Mouse (Mus musculus): ENCODE data around the gene Gm10570.

The Gm10570 gene

DNA sequence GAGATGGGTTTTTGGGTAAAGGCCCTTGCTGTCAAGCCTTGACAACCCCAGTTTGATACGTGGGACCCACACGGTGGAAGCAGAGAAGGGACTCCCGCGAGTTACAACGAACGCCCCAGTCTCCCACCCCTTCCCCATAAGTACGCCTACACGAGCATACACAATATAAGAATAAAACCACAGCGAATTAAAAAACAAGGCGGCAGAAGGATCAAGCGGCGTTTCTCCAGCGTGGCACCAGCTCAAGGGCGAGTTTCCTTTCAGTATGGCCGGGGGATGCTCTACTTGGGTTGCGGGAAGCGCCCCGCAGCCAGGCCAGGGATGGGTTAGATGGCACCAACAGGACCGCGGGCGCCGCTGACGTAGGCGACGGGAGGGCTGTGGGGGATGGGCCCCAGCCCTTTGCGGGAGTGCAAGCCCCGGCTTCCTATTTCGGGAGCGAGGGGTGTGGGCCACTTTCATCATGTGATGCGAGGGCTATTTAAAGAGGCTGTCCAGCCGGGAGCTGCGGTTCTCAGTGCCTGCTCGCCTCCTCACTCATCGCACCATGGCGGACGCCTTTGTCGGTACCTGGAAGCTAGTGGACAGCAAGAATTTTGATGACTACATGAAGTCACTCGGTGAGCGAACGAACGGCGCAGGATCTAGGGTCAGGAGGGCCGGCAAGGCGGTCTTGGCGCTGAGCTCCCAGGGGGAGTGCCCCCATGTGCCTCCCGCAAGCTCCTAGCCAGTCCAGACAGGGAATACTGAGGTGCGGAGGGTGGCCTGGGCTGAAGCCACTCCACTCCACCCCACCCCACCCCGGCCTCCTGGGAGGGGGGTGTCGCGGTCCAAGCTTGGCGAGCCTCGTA, at the start of gene Gm10570, which contains the start of gene Fabp3:
Gene Gm10570 (minus strand): TSS at position 444 of the 851 bp plus-strand sequence.
Gene Fabp3 (plus strand): TSS at position 365 of the 851 bp plus-strand sequence.
- DNase-seq (ENCODE audit: low read depth, low spot score) = no peak

DNA sequence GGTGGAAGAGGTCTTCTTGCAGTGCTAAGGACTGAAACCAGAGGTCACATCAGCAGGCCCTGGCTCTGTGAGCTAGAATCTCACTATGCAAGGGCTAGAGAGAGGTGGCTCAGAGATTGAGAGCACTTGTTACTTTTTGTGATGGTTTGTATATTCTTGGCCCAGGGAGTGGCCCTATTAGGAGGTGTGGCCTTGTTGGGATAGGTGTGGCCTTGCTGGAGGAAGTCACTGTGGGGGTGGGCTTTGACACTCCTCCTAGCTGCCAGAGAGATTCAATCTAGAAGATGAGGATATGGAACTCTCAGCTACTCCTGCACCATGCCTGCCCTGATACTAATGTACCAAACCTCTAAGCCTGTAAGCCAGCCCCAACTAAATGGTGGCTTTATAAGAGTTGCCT, 49.5 kb upstream of the Gm10570 start:
- DNase-seq (ENCODE audit: low read depth, low spot score) = peak; percentile 40

DNA sequence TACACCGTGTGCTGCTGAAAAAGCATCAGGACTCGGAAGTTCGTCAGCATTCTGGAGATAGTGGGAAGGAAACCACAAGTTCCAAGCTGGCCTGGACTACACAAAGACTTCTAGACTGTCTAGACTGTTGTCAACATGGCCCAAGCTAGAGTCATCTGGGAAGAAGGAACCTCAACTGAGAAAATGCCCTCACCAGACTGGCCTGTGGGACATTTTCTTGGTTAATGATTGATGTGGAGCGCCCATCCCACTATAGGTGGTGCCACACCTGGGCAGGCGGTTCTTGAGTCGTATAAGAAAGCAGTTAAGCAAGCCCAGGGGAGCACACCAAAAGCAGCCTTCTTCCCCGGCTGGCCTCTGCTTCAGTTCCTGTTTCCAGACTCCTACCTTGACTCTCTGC, 44.1 kb upstream of the Gm10570 start:
- no peak for DNase-seq (ENCODE audit: low read depth, low spot score)

DNA sequence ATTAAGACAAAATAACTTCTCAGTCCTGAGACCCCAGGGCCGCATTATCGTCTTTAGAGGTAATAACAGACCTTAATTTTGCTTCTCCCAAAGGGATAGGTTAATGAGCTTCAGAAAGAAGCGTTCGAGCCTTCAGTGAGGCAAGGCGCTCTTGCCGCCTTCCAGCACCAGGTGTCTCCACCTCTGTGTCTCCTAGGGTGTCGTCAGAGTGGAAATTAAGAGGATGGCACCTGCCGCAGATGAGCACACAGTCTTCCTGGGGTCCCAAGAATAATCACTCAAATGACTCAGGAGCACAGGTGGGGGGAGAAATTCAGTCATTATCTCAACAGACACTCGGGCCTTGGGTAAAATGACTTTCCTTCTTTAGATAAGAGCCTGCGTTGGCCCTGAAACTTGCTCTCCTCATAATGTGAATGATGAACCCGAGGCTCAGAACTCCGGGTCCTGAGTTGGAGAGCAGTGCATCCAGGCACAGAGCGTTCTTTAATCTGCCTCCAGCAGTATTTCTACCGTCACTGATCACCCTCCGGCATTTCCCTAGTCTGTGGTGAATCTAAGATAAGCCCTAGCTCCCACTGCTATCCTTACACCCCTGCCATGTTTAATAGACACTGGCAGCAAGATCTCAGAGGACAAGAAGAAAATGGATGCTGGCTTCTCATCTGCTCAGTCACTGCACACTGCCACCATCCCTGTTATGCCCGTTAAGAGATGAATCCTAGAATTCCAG, 42.4 kb upstream of the Gm10570 start:
- DNase-seq (ENCODE audit: low read depth, low spot score) = no peak

DNA sequence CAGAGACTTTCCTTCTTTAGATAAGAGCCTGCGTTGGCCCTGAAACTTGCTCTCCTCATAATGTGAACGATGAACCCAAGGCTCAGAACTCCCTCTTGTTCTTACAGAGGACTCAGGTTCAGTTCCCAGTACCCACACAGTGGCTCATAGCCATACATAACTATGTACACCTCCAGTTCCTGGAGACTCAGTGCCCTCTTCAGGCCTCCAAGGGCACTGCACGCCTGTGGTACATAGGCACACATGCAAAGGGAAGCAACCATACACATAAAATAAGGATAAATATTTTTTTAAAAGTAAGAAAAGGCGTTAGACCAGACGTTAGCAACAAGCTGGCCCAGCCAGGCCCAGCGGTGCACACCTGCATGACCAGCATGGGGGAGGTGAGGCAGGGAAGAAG, 41.2 kb upstream of the Gm10570 start:
- DNase-seq (ENCODE audit: low read depth, low spot score) = peak; percentile 24

DNA sequence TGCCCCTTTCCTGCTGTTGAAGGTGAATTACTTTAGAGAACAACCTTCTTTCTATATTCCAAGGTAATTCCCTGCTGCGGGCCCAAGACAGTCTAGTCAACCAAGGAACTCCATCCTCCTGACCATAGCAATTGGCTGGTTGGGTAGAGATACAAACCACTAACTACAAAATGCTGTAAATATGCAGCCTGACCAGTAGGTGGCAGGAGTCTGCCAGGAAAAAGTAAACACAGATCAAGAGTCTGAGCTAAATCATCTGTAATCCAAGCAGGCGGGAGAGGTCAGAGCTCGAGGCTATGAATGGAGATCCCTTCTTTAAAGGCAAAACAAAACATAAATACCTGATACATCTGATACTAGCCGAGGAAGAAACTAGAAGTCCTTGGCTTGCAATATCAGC, 33.2 kb upstream of the Gm10570 start:
- peak; percentile 63 for DNase-seq (ENCODE audit: low read depth, low spot score)

DNA sequence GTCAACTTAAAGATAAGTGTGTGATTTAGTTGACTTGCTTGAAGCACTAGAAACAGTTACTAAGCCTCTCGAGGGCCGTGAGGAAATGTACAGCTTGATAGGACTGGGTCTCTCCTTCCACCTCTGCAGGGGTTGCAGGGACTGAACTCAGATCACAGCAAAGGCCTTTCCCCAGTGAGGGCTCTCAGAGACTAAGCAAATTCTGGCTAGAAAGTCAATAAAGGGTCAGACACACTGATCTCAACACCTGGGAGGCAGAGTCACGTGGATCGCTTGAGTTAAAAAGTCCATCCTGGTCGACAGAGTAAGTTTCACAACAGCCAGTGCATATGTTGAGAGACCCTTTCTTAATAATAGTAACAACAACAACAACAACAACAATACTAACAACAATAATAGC, 27.4 kb upstream of the Gm10570 start:
- no peak for DNase-seq (ENCODE audit: low read depth, low spot score)

DNA sequence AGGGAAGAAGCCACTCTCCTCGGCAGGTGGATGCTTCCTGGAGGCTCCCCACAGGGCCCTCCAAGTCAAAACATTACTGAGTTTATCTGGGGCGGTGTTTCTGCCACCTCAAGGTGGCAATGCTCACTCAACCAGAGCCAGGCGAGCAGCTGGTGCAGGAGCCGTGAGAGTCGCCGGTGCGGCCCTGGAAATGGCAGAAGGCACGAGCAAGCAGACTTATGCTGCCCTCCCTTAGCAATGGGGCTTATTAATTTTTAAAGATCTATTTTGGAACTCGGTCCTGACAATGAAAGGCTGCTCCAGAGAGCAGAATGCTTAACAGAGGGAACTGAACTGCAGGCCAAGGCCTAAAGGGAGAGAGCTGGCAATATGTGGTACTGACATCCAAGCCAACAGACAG, 18.9 kb upstream of the Gm10570 start:
- DNase-seq (ENCODE audit: low read depth, low spot score) = peak; percentile 83

DNA sequence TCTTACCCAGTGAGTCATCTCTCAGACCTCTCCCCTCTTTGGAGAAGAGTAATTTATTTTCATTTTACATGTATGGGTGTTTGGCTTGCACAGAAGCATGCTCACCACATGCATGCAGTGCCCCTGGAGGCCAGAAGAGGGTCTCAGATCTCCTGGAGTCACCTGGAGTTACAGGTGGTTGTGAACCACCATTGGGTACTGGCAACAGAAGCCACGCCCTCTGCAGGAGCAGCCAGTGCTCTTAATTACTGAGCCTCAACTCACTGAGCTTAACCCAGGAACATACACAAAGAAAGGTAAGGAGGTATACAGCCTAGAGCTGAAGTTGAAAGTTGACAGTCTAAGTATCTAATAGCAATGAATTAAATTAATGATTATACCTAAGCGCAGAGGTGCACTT, 17.0 kb upstream of the Gm10570 start:
- DNase-seq (ENCODE audit: low read depth, low spot score) = no peak

DNA sequence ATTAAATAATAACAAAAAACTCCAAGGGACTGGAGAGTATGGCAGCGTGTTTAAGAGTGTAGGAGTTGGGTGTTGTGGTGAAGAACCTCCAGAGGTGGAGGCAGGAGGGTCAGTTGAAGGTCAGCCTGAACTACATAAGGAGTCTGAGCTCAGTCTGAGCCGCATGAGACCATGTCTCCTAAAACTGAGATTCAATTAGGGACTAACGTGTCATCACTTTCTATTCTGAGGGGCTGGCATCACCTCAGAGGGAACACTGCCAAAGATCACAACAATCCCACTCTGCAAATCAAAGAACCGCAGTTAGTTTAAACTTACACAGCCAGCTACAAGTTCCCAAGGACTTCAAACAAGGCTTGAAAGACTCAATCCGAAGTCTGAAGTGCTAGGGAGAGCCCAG, 15.1 kb upstream of the Gm10570 start:
- DNase-seq (ENCODE audit: low read depth, low spot score) = no peak

DNA sequence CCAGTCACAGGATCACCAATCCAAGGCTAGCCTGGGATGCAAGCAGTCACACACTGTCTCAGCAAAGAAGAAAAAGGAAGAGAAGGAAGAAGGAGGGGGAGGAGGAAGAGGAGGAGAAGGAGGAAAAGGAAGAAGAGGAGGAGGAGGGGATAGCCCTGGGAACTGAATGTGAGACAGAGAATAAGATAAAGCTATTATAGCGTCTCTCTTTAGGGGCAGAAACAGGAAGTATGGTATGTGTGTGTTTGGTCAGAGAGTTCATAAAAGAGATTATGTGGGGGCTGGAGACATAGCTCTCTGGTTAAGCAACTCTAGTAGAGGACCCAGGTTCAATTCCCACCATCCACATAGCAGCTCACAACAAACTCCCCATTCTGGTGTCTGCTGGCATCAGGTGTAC, 14.7 kb upstream of the Gm10570 start:
- no peak for DNase-seq (ENCODE audit: low read depth, low spot score)

DNA sequence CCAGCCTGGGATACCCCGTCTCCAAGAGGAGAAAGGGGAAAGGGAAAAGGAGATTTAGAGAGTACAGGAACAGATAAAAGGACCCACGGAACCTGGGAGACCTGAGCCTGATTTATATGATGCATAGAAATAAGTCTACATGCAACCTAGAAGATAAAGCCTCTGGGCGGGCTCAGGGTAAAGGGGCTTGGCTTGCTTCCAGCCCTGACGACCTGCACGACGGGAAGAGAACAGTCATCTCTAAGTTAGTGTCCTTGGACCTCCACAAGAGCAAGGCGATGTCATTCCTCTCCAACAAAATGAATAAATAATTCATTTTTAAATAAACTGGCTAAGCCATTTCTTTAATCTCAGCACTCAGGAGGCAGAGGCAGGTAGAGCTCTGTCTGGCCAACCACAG, 14.1 kb upstream of the Gm10570 start:
- no peak for DNase-seq (ENCODE audit: low read depth, low spot score)

DNA sequence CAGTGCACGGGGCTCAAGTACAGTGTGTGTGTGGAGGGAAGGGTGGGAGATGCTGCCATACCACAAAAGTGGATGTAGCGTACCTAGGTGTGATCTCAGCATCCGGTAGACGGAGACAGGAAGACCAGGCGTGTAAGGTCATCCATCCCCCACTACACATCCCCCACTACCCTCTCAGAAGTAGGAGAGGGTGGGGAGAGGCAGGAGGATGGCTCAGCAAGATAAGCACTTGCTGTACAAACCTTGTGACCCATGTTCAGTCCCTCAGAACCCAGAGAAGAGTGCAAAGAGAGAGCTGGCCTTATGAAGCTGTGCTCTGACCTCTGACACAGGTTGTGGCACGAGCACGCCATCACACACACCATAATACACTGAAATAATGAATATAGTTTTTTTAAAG, 13.2 kb upstream of the Gm10570 start:
- DNase-seq (ENCODE audit: low read depth, low spot score) = no peak

DNA sequence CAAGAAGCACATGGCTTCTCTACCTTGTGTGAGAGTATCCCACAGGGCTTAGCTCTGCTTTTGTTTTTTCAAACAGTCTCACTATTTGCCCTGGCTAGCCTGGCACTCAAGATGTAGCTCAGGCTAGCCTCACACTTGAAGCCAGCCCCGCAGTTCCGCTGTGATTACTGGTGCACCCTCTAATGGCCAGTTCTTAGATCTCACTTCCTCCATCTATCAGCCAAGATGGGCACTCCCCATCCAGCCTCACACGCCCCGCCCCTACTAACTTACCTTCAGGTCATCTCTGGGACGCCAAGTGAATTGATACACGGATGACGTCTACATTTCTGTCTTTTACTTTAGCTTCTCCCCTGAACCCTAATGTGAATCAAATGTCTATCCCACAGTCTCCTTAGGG, 11.1 kb upstream of the Gm10570 start:
- no peak for DNase-seq (ENCODE audit: low read depth, low spot score)

DNA sequence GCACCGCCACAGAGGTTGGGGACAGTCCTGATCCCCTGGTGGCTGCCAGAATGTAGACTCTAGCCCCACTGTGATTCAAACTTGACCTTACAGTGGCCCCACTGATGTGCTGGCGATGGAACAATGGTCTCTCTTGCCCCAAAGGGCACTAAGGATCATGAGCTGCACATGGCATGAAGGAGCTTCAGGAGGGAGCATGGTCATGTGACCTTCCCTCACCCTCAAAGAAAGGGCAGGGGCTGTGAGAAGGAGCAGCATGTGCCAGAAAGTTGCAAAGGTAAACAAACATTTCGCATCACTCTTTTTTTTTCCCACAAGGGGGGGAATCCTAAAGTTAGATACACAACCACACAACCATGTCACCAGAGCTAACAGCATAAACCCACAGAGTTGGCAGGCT, 9.6 kb upstream of the Gm10570 start:
- no peak for DNase-seq (ENCODE audit: low read depth, low spot score)

DNA sequence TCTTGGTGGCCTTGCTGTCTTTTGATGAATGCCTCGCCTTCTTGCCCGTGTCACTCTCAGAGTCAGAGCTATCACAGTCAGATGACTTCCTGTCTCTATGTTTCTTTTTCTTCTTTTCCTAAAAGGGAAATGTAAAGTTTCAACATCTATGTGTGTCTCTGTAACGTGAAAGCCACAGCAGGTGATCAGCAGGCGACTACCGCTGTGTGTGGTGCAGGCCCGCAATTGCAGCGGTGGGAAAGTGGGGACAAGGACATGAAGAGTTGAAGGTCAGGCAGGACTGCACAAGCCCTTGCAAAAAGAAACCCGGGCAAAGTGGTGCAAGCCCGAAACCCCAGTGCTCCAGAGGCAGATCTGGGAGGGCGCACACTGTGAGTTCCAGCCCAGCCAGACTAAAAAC, 8.2 kb upstream of the Gm10570 start:
- no peak for DNase-seq (ENCODE audit: low read depth, low spot score)

DNA sequence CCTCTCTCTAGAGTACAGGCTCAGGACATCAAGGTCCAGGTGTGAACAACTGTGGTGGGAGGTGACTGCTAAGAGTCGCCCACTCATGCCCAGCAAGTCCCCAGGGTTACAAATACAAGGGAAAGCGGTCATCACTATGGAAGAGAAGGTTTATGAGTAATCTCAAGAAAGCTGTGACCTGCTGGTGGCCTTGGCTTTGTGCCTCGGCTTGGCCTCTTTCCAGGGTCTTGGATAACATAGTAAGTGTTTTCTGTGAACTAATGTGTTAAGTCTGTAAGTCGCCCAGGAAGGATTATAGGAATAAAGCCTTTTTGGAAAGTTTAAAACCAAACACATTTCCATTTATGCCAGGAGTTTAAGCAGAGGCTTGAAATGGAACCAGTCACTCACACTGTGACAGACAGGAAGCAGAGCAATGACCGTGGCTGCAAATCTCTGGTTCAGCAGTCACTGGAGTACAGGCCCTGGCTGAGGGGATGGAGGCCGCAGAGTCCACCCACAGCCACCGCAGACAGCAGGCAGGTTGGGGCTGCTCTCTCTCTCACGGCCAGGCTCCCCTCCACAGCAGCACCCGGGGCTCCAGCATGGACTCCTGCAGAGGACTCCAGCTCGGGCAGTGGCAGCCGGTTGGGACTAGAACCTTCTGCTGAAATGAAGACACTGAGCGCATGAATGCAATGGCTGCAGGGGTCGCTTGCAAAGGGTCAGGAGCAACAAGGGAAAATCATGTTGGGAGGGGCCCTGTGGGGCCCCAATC, 7.5 kb upstream of the Gm10570 start:
- no peak for DNase-seq (ENCODE audit: low read depth, low spot score)

DNA sequence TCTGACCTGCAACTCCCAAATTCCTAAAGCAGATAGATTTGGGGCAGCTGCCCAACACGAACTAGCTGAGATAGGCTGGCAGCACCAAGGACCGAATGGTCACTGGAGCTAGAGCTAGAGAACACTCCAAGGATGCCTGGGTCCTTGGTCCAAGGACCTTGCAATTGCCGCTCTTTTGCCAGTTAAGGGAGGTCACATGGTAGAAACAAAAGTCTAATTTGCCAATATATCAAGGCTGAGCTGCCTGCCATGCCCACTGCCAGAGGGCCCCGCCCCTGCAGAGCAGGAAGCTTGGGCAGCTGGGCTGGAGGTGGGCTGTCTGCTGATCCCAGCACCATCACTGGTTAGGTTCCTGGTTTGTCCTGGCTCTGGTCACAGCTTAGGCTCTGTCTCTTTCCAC, 5.1 kb upstream of the Gm10570 start:
- no peak for DNase-seq (ENCODE audit: low read depth, low spot score)

DNA sequence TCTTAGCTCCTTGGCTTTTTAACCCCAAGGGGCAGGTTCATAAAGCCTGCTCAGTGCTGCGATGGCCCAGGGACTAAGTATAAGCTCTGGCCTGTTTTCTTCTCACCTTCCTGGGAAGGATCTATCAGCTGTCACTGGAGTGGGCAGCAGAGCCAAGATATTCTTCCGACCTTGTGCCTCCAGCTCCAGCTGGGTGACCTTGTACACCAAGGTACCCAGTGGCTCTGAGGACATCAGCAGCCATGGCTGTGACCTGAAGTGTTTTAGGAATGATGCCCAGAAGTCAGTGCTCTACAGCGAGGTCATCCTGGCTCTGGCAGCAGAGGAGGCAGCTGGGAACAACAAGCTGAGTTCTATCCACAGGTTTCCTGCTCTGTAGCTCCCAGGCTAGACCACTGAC, 4.1 kb upstream of the Gm10570 start:
- no peak for DNase-seq (ENCODE audit: low read depth, low spot score)

DNA sequence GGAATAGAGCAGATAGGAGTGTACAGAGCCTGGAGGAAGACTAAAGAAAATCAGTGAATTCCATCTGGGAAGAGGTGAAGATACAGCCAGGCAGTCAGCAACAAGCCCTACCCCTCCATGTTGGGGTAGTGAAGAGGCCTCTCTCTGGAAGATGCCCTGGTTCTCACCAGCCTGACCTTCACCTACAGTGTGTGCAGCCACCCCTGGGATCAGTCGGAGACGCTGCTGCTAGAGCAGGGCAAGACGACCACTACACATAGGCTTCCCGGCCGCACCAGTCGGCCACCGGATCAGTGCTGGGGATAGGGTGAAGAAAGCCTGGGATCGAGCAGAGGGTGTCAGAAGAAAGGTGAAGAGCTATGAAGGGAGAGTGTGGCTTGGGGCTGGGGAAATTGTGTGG, 780 bp upstream of the Gm10570 start:
- DNase-seq (ENCODE audit: low read depth, low spot score) = no peak

DNA sequence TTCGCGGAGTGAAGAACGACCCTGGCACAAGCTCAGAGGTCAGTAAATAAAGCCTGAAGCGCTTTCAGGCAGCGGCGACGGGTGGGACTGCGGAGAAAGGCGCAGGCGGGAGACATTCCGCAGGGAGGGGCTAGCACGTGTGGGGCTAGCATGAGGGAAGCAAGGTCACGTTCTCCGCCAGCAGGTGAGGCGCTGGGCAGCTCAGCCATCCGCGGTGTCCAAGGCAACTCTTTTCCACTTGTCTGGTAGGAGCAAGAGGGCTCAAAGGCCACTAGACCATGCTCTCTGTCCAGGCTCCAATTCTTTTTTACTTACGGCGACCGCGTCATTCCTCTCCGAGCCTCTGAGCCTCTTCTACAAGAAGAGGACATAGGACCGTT, 633 bp downstream of the Gm10570 start:
- DNase-seq (ENCODE audit: low read depth, low spot score) = no peak
